Mouse (Mus musculus): ENCODE measurements around the gene Skor1. TPM values are rescaled to one million over a fixed set of nuclear protein-coding genes. Genes with fewer than 3 reads are reported as not detected.

Gene Skor1
- polyA plus RNA-seq (2012; fragmentation: generic; extraction: Trizol) = 0.01 TPM

GRCm38 (mm10) chr9:63148410-63149371, at the start of gene Skor1:
TSS of gene Skor1 (minus strand) at chr9:63148961.
- Histone ChIP-seq H3K27me3 (ENCODE audit: control insufficient read depth, insufficient read depth, insufficient read length) (peaks cover 90% of the 10 kb centered on the region), H3ac (ENCODE audit: control insufficient read depth, insufficient read length) (no peak within 1 kb of the TSS), H3K36me3 (ENCODE audit: control insufficient read depth, insufficient read depth) (no peaks in the 10 kb centered on the region), H3K79me2 (ENCODE audit: control insufficient read depth, insufficient read depth) (no peaks in the 10 kb centered on the region), H3K4me3 (no peak within 1 kb of the TSS), H3K4me2 (ENCODE audit: low read depth) (no peak within 1 kb of the TSS)
- TF ChIP-seq MYOG (IDR thresholded peaks at IDR 0.05; ENCODE audit: control insufficient read depth in 1 of 3, insufficient read depth in 1 of 3, insufficient read length in 2 of 3, low read depth in 2 of 3) (peak in 2 of 3 experiments; percentile 65 to 72), MYOD1 (IDR thresholded peaks at IDR 0.05; ENCODE audit: control insufficient read depth in 1 of 3, insufficient read length in 2 of 3, low read depth in 2 of 3) (peak in 2 of 3 experiments; percentile 48 to 77), TCF12 (IDR thresholded peaks at IDR 0.05; ENCODE audit: insufficient read depth, poor library complexity, severe bottlenecking) (no peak), USF1 (IDR thresholded peaks at IDR 0.05; ENCODE audit: low read depth) (no peak)

DNA sequence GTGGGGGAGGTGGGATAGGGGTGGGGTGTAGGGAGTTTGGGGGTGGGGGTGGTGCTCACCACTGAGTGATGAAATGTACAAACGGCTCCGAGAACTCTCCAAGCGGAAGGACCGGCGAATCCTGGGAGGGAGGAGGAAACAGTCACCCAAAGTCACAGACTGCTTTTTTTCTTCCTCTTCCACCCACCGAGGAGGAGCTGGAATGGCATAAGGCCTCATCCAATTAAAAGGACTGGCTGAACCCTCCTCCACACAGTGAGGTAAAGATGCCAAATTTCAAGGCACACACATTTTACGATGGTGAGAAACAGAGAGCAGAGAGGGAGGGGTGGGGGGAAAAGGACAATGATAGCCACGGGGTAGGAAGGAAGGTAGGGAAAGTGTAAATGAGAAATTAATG, 48.5 kb upstream of the Skor1 start:
- H3K27me3 ChIP-seq (ENCODE audit: control insufficient read depth, insufficient read depth, insufficient read length) = no peaks in the 10 kb centered on the region
- no peak overlapping the region for H3K4me3 ChIP-seq
- no peaks in the 10 kb centered on the region for H3K36me3 ChIP-seq (ENCODE audit: control insufficient read depth, insufficient read depth)
- H3K4me2 ChIP-seq (ENCODE audit: low read depth) = no peak overlapping the region
- no peak for TF ChIP-seq TCF3 (IDR thresholded peaks at IDR 0.05; ENCODE audit: insufficient read length, low read depth)
- no peak for TF ChIP-seq E2F4 (IDR thresholded peaks at IDR 0.05; ENCODE audit: insufficient read depth)
- no peak for TF ChIP-seq MYOG (IDR thresholded peaks at IDR 0.05; ENCODE audit: control insufficient read depth in 1 of 3, insufficient read depth in 1 of 3, insufficient read length in 2 of 3, low read depth in 2 of 3)
- no peak for TF ChIP-seq MAX (IDR thresholded peaks at IDR 0.05; ENCODE audit: low read depth)
- TF ChIP-seq POLR2A (IDR thresholded peaks at IDR 0.05; ENCODE audit: insufficient read length, low read depth) = no peak
- TF ChIP-seq REST (IDR thresholded peaks at IDR 0.05; ENCODE audit: insufficient read depth, insufficient read length) = no peak
- TF ChIP-seq TCF12 (IDR thresholded peaks at IDR 0.05; ENCODE audit: insufficient read depth, poor library complexity, severe bottlenecking) = no peak
- TF ChIP-seq SRF (IDR thresholded peaks at IDR 0.05; ENCODE audit: control insufficient read depth, insufficient read length, low read depth) = no peak
- no peak for TF ChIP-seq CEBPB (IDR thresholded peaks at IDR 0.05; ENCODE audit: insufficient read depth, poor library complexity, severe bottlenecking)
- no peak for TF ChIP-seq USF1 (IDR thresholded peaks at IDR 0.05; ENCODE audit: low read depth)
- no peaks in the 10 kb centered on the region for H3K79me2 ChIP-seq (ENCODE audit: control insufficient read depth, insufficient read depth)
- H3ac ChIP-seq (ENCODE audit: control insufficient read depth, insufficient read length) = no peak overlapping the region

DNA sequence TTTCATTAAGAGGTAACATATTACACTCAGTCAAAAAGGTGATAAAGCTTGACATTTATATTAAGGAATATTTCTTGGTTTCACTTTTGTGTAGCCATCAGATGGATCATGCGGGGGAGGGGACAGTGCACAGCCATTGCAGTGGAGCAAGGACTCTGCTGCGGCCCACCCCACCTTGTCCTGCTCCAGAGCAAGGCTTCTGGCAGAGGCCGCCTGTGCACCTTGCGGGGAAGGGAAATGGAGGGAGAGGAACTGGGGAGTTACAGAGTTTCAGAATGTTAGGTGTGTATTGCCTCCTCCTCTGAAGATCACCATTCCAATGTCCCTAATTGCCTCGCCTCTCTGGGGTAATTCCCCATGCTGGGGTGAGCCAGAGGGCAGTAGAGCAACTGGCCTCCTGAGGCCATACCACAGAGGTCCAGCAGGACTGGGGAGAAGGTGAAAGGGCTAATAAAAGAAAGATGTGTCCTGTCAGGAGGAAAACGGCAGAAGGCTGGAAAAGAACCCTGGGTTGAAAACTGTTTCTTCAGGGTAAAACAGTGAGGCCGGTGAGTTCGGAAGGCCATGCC, 47.4 kb upstream of the Skor1 start:
- Histone ChIP-seq H3K4me3 (no peak overlapping the region), H3K4me2 (ENCODE audit: low read depth) (no peak overlapping the region), H3ac (ENCODE audit: control insufficient read depth, insufficient read length) (no peak overlapping the region), H3K79me2 (ENCODE audit: control insufficient read depth, insufficient read depth) (no peaks in the 10 kb centered on the region), H3K36me3 (ENCODE audit: control insufficient read depth, insufficient read depth) (no peaks in the 10 kb centered on the region), H3K27me3 (ENCODE audit: control insufficient read depth, insufficient read depth, insufficient read length) (no peaks in the 10 kb centered on the region)
- TF ChIP-seq POLR2AphosphoS2 (IDR thresholded peaks at IDR 0.05; ENCODE audit: insufficient read length, low read depth) (no peak), CEBPB (IDR thresholded peaks at IDR 0.05; ENCODE audit: insufficient read depth, poor library complexity, severe bottlenecking) (no peak), SRF (IDR thresholded peaks at IDR 0.05; ENCODE audit: control insufficient read depth, insufficient read length, low read depth) (no peak), POLR2A (IDR thresholded peaks at IDR 0.05; ENCODE audit: insufficient read length, low read depth) (no peak), REST (IDR thresholded peaks at IDR 0.05; ENCODE audit: insufficient read depth, insufficient read length) (no peak), USF1 (IDR thresholded peaks at IDR 0.05; ENCODE audit: low read depth) (no peak), MYOG (IDR thresholded peaks at IDR 0.05; ENCODE audit: control insufficient read depth in 1 of 3, insufficient read depth in 1 of 3, insufficient read length in 2 of 3, low read depth in 2 of 3) (no peak), TCF12 (IDR thresholded peaks at IDR 0.05; ENCODE audit: insufficient read depth, poor library complexity, severe bottlenecking) (no peak), E2F4 (IDR thresholded peaks at IDR 0.05; ENCODE audit: insufficient read depth) (no peak), MYOD1 (IDR thresholded peaks at IDR 0.05; ENCODE audit: control insufficient read depth in 1 of 3, insufficient read length in 2 of 3, low read depth in 2 of 3) (no peak), TCF3 (IDR thresholded peaks at IDR 0.05; ENCODE audit: insufficient read length, low read depth) (no peak), MAX (IDR thresholded peaks at IDR 0.05; ENCODE audit: low read depth) (no peak)

GRCm38 (mm10) chr9:63195523-63195922, 46.8 kb upstream of the Skor1 start:
- TF ChIP-seq TCF3 (IDR thresholded peaks at IDR 0.05; ENCODE audit: insufficient read length, low read depth) = no peak
- no peak for TF ChIP-seq E2F4 (IDR thresholded peaks at IDR 0.05; ENCODE audit: insufficient read depth)
- no peak for TF ChIP-seq TCF12 (IDR thresholded peaks at IDR 0.05; ENCODE audit: insufficient read depth, poor library complexity, severe bottlenecking)
- TF ChIP-seq POLR2AphosphoS2 (IDR thresholded peaks at IDR 0.05; ENCODE audit: insufficient read length, low read depth) = no peak
- no peak for TF ChIP-seq POLR2A (IDR thresholded peaks at IDR 0.05; ENCODE audit: insufficient read length, low read depth)
- TF ChIP-seq MYOD1 (IDR thresholded peaks at IDR 0.05; ENCODE audit: control insufficient read depth in 1 of 3, insufficient read length in 2 of 3, low read depth in 2 of 3) = no peak
- no peak for TF ChIP-seq MAX (IDR thresholded peaks at IDR 0.05; ENCODE audit: low read depth)
- no peak for TF ChIP-seq MYOG (IDR thresholded peaks at IDR 0.05; ENCODE audit: control insufficient read depth in 1 of 3, insufficient read depth in 1 of 3, insufficient read length in 2 of 3, low read depth in 2 of 3)
- no peak for TF ChIP-seq CEBPB (IDR thresholded peaks at IDR 0.05; ENCODE audit: insufficient read depth, poor library complexity, severe bottlenecking)
- no peak for TF ChIP-seq USF1 (IDR thresholded peaks at IDR 0.05; ENCODE audit: low read depth)
- TF ChIP-seq SRF (IDR thresholded peaks at IDR 0.05; ENCODE audit: control insufficient read depth, insufficient read length, low read depth) = no peak
- TF ChIP-seq REST (IDR thresholded peaks at IDR 0.05; ENCODE audit: insufficient read depth, insufficient read length) = no peak
- Histone ChIP-seq H3K79me2 (ENCODE audit: control insufficient read depth, insufficient read depth) (no peaks in the 10 kb centered on the region), H3K4me2 (ENCODE audit: low read depth) (no peak overlapping the region), H3ac (ENCODE audit: control insufficient read depth, insufficient read length) (no peak overlapping the region), H3K27me3 (ENCODE audit: control insufficient read depth, insufficient read depth, insufficient read length) (no peaks in the 10 kb centered on the region), H3K36me3 (ENCODE audit: control insufficient read depth, insufficient read depth) (no peaks in the 10 kb centered on the region), H3K4me3 (no peak overlapping the region)

All from myocyte (in vitro differentiated cells).